Mouse (Mus musculus) bone marrow macrophage, adult 2 months (primary cell): ENCODE measurements around the gene Fam219a.

Source experiments
- CTCF ChIP-seq: IDR thresholded peaks from 2 replicates; pipeline ENCODE4 v1.5.1; 2012; ENCODE audit warnings: low read depth, mild to moderate bottlenecking, low read length, moderate library complexity
- POLR2A ChIP-seq: IDR thresholded peaks from 2 replicates; pipeline ENCODE4 v1.6.1; 2012; ENCODE audit warnings: mild to moderate bottlenecking, low read depth, low read length, borderline replicate concordance

GRCm38 (mm10) chr4:41507326-41507924 lies 61.9 kb downstream of the Fam219a start:
- TF ChIP-seq CTCF (no peak), POLR2A (no peak)
